Mouse (Mus musculus): ENCODE measurements around the gene Wnt3. TPM values are rescaled to one million over a fixed set of nuclear protein-coding genes. Genes with fewer than 3 reads are reported as not detected.

Wnt3 gene
- total RNA-seq, 1 experiment from 2014 or later = not detected

Other genes starting within 250 kb of the Wnt3 start
- gene Gm884, start 153.0 kb upstream of the Wnt3 start, total RNA-seq (2017) = 0.29 TPM in 1 of 3 replicates, not detected in the others
- gene Lyzl6, start 135.3 kb upstream of the Wnt3 start, total RNA-seq (2017) = not detected in 3 replicates
- not detected in 3 replicates for gene Rprml, start 124.6 kb upstream of the Wnt3 start, total RNA-seq (2017)
- 52.9 to 61.4 TPM (median 56.2 TPM) in 3 replicates for gene Gosr2, start 76.3 kb upstream of the Wnt3 start, total RNA-seq (2017)
- not detected in 3 replicates for gene Wnt9b, start 24.3 kb upstream of the Wnt3 start, total RNA-seq (2017)
- 73.0 to 93.1 TPM (median 86.5 TPM) in 3 replicates for gene Nsf, start 179.9 kb downstream of the Wnt3 start, total RNA-seq (2017)
- gene Arf2, start 192.6 kb downstream of the Wnt3 start, total RNA-seq (2017) = 52.6 to 86.8 TPM (median 79.1 TPM) in 3 replicates

Data from monocyte, adult 5-6 weeks (primary cell).